Mouse (Mus musculus): Measurements from ENCODE around the gene Slc35a2. TPM values are rescaled to one million over a fixed set of nuclear protein-coding genes. Genes with fewer than 3 reads are reported as not detected.

The Slc35a2 gene
- total and polyA plus RNA-seq, 3 experiments = 21.2 to 30.6 (median 26.4) TPM

- H3K79me2 ChIP-seq (replicated peaks; ENCODE audit: control insufficient read depth, extremely low read depth, insufficient read depth, poor library complexity, severe bottlenecking) = peaks cover 22% of the 10 kb centered on the region
- no peaks in the 10 kb centered on the region for H3K9me3 ChIP-seq (replicated peaks; ENCODE audit: low read length)
- peak overlapping the region; percentile 80 for H3K4me2 ChIP-seq (ENCODE audit: insufficient read depth, low read depth, poor library complexity, severe bottlenecking)
- H3K36me3 ChIP-seq (replicated peaks in 1 of 2; ENCODE audit: control insufficient read depth in 1 of 2, insufficient read depth in 1 of 2, low read length in 1 of 2) = peaks cover 6 to 9% of the 10 kb centered on the region in 2 experiments
- peaks cover 13 to 66% of the 10 kb centered on the region in 2 experiments for H3K4me1 ChIP-seq (ENCODE audit: control insufficient read depth in 1 of 2, insufficient read depth in 2 of 2)
- DNase-seq (ENCODE audit: extremely low read depth) = no peak
- H3K27ac ChIP-seq (ENCODE audit: insufficient read depth, low read depth) = peak overlapping the region; percentile 98
- TF ChIP-seq MYC (IDR thresholded peaks at IDR 0.05; ENCODE audit: low read depth, low read length) (no peak), CTCF (conservative IDR thresholded peaks at IDR 0.05 in 1 of 2, IDR thresholded peaks at IDR 0.05 in 1 of 2; ENCODE audit: low read depth in 2 of 2, low read length in 2 of 2) (no peak), UBTF (IDR thresholded peaks at IDR 0.05; ENCODE audit: low read depth, low read length) (no peak), MXI1 (IDR thresholded peaks at IDR 0.05; ENCODE audit: low read depth, low read length) (no peak), TBP (conservative IDR thresholded peaks at IDR 0.05; ENCODE audit: low read depth, low read length) (0 out of 2 replicates have a peak, but pooled peaks have one; percentile 16)
- no peak overlapping the region for H3K4me3 ChIP-seq (replicated peaks in 1 of 3; ENCODE audit: low read depth in 2 of 3, low read length in 2 of 3, poor library complexity in 1 of 3)
- peak overlapping the region; percentile 23; the same call in 1 of the 2 replicates for H3K9ac ChIP-seq (ENCODE audit: insufficient read depth, low read depth)
- in situ Hi-C loops (cut with MboI; ENCODE audit: low pct_ligation_motif_present, low pct_unique_long_range_greater_than_20kb, low sequenced_read_pairs) (no loop called here), dilution Hi-C loops (cut with MboI; ENCODE audit: extremely low pct_ligation_motif_present, extremely low pct_unique_long_range_greater_than_20kb, low sequenced_read_pairs) (no loop called here)
- H3K27me3 ChIP-seq (replicated peaks) = no peaks in the 10 kb centered on the region
Observed at GRCm38 (mm10) chrX:7865786-7866185, 18.0 kb upstream of the Slc35a2 start.

- Histone ChIP-seq H3K4me1 (ENCODE audit: control insufficient read depth in 1 of 2, insufficient read depth in 2 of 2) (peaks cover 7 to 55% of the 10 kb centered on the region in 2 experiments), H3K27me3 (replicated peaks) (no peaks in the 10 kb centered on the region), H3K4me2 (ENCODE audit: insufficient read depth, low read depth, poor library complexity, severe bottlenecking) (peak overlapping the region; percentile 87), H3K79me2 (replicated peaks; ENCODE audit: control insufficient read depth, extremely low read depth, insufficient read depth, poor library complexity, severe bottlenecking) (peaks cover 17% of the 10 kb centered on the region), H3K9ac (ENCODE audit: insufficient read depth, low read depth) (peak overlapping the region; percentile 60; the same call in 1 of the 2 replicates), H3K9me3 (replicated peaks; ENCODE audit: low read length) (no peaks in the 10 kb centered on the region), H3K4me3 (replicated peaks in 1 of 3; ENCODE audit: low read depth in 2 of 3, low read length in 2 of 3, poor library complexity in 1 of 3) (peak overlapping the region; percentile 35 to 45 (median 43)), H3K27ac (ENCODE audit: insufficient read depth, low read depth) (peak overlapping the region; percentile 98), H3K36me3 (replicated peaks in 1 of 2; ENCODE audit: control insufficient read depth in 1 of 2, insufficient read depth in 1 of 2, low read length in 1 of 2) (peaks cover 13 to 20% of the 10 kb centered on the region in 2 experiments)
- TF ChIP-seq GABPA (IDR thresholded peaks at IDR 0.05; ENCODE audit: insufficient replicate concordance, low read depth, low read length) (no peak), TCF12 (IDR thresholded peaks at IDR 0.05; ENCODE audit: low read depth, low read length) (peak; percentile 50; the same call in 1 of the 2 replicates), MXI1 (IDR thresholded peaks at IDR 0.05; ENCODE audit: low read depth, low read length) (peak; percentile 63; the same call in 1 of the 2 replicates), NRF1 (IDR thresholded peaks at IDR 0.05; ENCODE audit: low read depth, low read length) (no peak), USF1 (IDR thresholded peaks at IDR 0.05; ENCODE audit: low read depth, low read length) (no peak), KAT2A (IDR thresholded peaks at IDR 0.05; ENCODE audit: insufficient replicate concordance, low read length) (no peak), SIN3A (IDR thresholded peaks at IDR 0.05; ENCODE audit: low read length) (peak; percentile 70; the same call in 1 of the 2 replicates), CHD1 (IDR thresholded peaks at IDR 0.05; ENCODE audit: low read depth, low read length) (0 out of 2 replicates have a peak, but pooled peaks have one; percentile 27), EP300 (IDR thresholded peaks at IDR 0.05; ENCODE audit: low read length) (peak; percentile 39), ETS1 (conservative IDR thresholded peaks at IDR 0.05; ENCODE audit: low read depth, low read length) (peak; percentile 66)
- dilution Hi-C loops (cut with MboI; ENCODE audit: extremely low pct_ligation_motif_present, extremely low pct_unique_long_range_greater_than_20kb, low sequenced_read_pairs) (no loop called here), in situ Hi-C loops (cut with MboI; ENCODE audit: low pct_ligation_motif_present, low pct_unique_long_range_greater_than_20kb, low sequenced_read_pairs) (no loop called here)
- DNase-seq (ENCODE audit: extremely low read depth) = no peak
Observed at GRCm38 (mm10) chrX:7867141-7867540, 16.7 kb upstream of the Slc35a2 start.
